Mouse (Mus musculus) heart, adult 2 months (tissue): ENCODE results near the gene Apbb1.

Experiments
- CTCF ChIP-seq: fragments of 200-600 bp; IDR thresholded peaks from 2 replicates; pipeline ENCODE4 v1.8.1; 2022; ENCODE audit warnings: antibody characterized with exemption, mild to moderate bottlenecking, moderate library complexity
- EP300 ChIP-seq: fragments of 200-500 bp; IDR thresholded peaks from 2 replicates; pipeline ENCODE4 v1.6.1; 2011; ENCODE audit warnings: low read depth, low read length, control low read depth; ENCODE audit not compliant: insufficient read depth

GRCm38 (mm10) chr7:105602860-105603623 is 21.6 kb upstream of the Apbb1 start:
- TF ChIP-seq EP300 (0 out of 2 replicates have a peak, but pooled peaks have one; percentile 37), CTCF (peak; percentile 85)
